Mouse (Mus musculus) hindbrain, embryonic 12.5 days (tissue): ENCODE results near the gene Lmntd1. TPM values are rescaled to one million over a fixed set of nuclear protein-coding genes. Genes with fewer than 3 reads are reported as not detected.

Experiments
- ATAC-seq: fragments of 200-750 bp; cut with Nextera tagmentation; 2 replicates; pipeline ENCODE4 v1.8.0; 2017; ENCODE audit warnings: moderate TSS enrichment; ENCODE audit not compliant: low FRiP score
- H3K27ac ChIP-seq: fragments of 300-500 bp; sonication (generic); 2 replicates; pipeline ENCODE4 v1.5.1; 2016; ENCODE audit warnings: mild to moderate bottlenecking
- H3K27me3 ChIP-seq: fragments of 300-500 bp; sonication (generic); 2 replicates; pipeline ENCODE4 v1.6.1; 2016; ENCODE audit warnings: mild to moderate bottlenecking
- H3K36me3 ChIP-seq: fragments of 300-500 bp; sonication (generic); 2 replicates; pipeline ENCODE4 v1.6.1; 2016; ENCODE audit warnings: mild to moderate bottlenecking
- H3K4me1 ChIP-seq: fragments of 300-500 bp; sonication (generic); 2 replicates; pipeline ENCODE4 v1.6.1; 2016
- H3K4me2 ChIP-seq: fragments of 300-500 bp; sonication (generic); replicated peaks from 2 replicates; pipeline ENCODE4 v1.6.1; 2016; ENCODE audit warnings: mild to moderate bottlenecking
- H3K4me3 ChIP-seq: fragments of 300-500 bp; sonication (generic); 2 replicates; pipeline ENCODE4 v1.5.1; 2016; ENCODE audit warnings: mild to moderate bottlenecking
- H3K9ac ChIP-seq: fragments of 300-500 bp; sonication (generic); 2 replicates; pipeline ENCODE4 v1.6.1; 2016; ENCODE audit warnings: mild to moderate bottlenecking, moderate library complexity
- H3K9me3 ChIP-seq: fragments of 300-500 bp; sonication (generic); replicated peaks from 2 replicates; pipeline ENCODE4 v1.6.1; 2016; ENCODE audit warnings: mild to moderate bottlenecking
- WGBS: fragments of 180-500 bp; shearing (Covaris S2); methylation state at CpG from one replicate; pipeline ENCODE4 v1.1.7; 2016; 5-methylcytosine and 5-hydroxymethylcytosine counted together
- polyA plus RNA-seq: library from polyadenylated mRNA; unstranded; fragments of >200 nt; fragmentation: Nextera tagmentation; extraction: Ambion mirVana; gene quantifications from 2 replicates; pipeline ENCODE4 v1.2.1, GENCODE M21; 2016

The Lmntd1 gene
- polyA plus RNA-seq: 0.39 and 0.58 TPM in 2 replicates

GRCm38 (mm10) chr6:145614219-145614618, at the start of gene Lmntd1:
Gene Lmntd1 (minus strand): TSS chr6:145614319.
- ATAC-seq: no peak
- H3K4me3 ChIP-seq: no peak within 1 kb of the TSS
- WGBS: 89% methylated on average over 7 of the region's 7 CpGs

GRCm38 (mm10) chr6:145660943-145661342, 46.8 kb upstream of the Lmntd1 start:
- WGBS: 66% methylated on average over 11 of the region's 11 CpGs
- Histone ChIP-seq H3K27me3 (no peaks in the 10 kb centered on the region), H3K9me3 (0 out of 2 replicates have a peak, but pooled peaks cover 1% of the 10 kb centered on the region), H3K9ac (no peak overlapping the region), H3K27ac (no peak overlapping the region), H3K4me1 (peaks cover 10% of the 10 kb centered on the region), H3K36me3 (no peaks in the 10 kb centered on the region), H3K4me3 (no peak overlapping the region), H3K4me2 (no peak overlapping the region)
- ATAC-seq: no peak

More at GRCm38 (mm10) chr6:145614219-145614618, at the start of gene Lmntd1:
- H3K27ac ChIP-seq: no peak within 1 kb of the TSS
- H3K36me3 ChIP-seq: no peaks in the 10 kb centered on the region
- H3K27me3 ChIP-seq: no peaks in the 10 kb centered on the region
- no peak within 1 kb of the TSS for H3K9ac ChIP-seq
- H3K9me3 ChIP-seq: no peaks in the 10 kb centered on the region
- no peak within 1 kb of the TSS for H3K4me2 ChIP-seq
- no peaks in the 10 kb centered on the region for H3K4me1 ChIP-seq

- no peak for ATAC-seq
- Histone ChIP-seq H3K4me1 (peaks cover 10% of the 10 kb centered on the region), H3K36me3 (no peaks in the 10 kb centered on the region), H3K4me2 (no peak overlapping the region), H3K27me3 (no peaks in the 10 kb centered on the region), H3K4me3 (no peak overlapping the region), H3K27ac (no peak overlapping the region), H3K9me3 (0 out of 2 replicates have a peak, but pooled peaks cover 4% of the 10 kb centered on the region), H3K9ac (no peak overlapping the region)
- 79% methylated on average over 6 of the region's 6 CpGs for WGBS
Measured at GRCm38 (mm10) chr6:145659116-145659515, 45.0 kb upstream of the Lmntd1 start.

- 0 out of 2 replicates have a peak, but pooled peaks cover 4% of the 10 kb centered on the region for H3K9me3 ChIP-seq
Measured at GRCm38 (mm10) chr6:145656740-145657591, 42.8 kb upstream of the Lmntd1 start.

GRCm38 (mm10) chr6:145655678-145656077, 41.6 kb upstream of the Lmntd1 start:
- no peak for ATAC-seq
- Histone ChIP-seq H3K4me1 (peaks cover 3% of the 10 kb centered on the region; the same call in 1 of the 2 replicates), H3K4me3 (no peak overlapping the region), H3K27ac (no peak overlapping the region), H3K36me3 (no peaks in the 10 kb centered on the region), H3K4me2 (no peak overlapping the region), H3K27me3 (no peaks in the 10 kb centered on the region), H3K9me3 (0 out of 2 replicates have a peak, but pooled peaks cover 4% of the 10 kb centered on the region), H3K9ac (no peak overlapping the region)
- WGBS: 82% methylated on average over 1 of the region's 1 CpGs

More at GRCm38 (mm10) chr6:145656740-145657591, 42.8 kb upstream of the Lmntd1 start:
- Histone ChIP-seq H3K9ac (no peak overlapping the region), H3K4me3 (no peak overlapping the region), H3K27ac (no peak overlapping the region), H3K4me1 (peaks cover 7% of the 10 kb centered on the region), H3K27me3 (no peaks in the 10 kb centered on the region), H3K4me2 (no peak overlapping the region), H3K36me3 (no peaks in the 10 kb centered on the region)
- WGBS: 76% methylated on average over 15 of the region's 15 CpGs
- ATAC-seq: no peak

GRCm38 (mm10) chr6:145654062-145654836, 40.1 kb upstream of the Lmntd1 start:
- Histone ChIP-seq H3K9ac (no peak overlapping the region), H3K36me3 (no peaks in the 10 kb centered on the region), H3K4me1 (peaks cover 3% of the 10 kb centered on the region; the same call in 1 of the 2 replicates), H3K27me3 (no peaks in the 10 kb centered on the region), H3K4me2 (no peak overlapping the region), H3K9me3 (0 out of 2 replicates have a peak, but pooled peaks cover 4% of the 10 kb centered on the region), H3K4me3 (no peak overlapping the region), H3K27ac (no peak overlapping the region)
- no peak; the same call in 1 of the 2 replicates for ATAC-seq
- WGBS: 73% methylated on average over 8 of the region's 8 CpGs

GRCm38 (mm10) chr6:145653626-145654025, 39.5 kb upstream of the Lmntd1 start:
- Histone ChIP-seq H3K9me3 (0 out of 2 replicates have a peak, but pooled peaks cover 4% of the 10 kb centered on the region), H3K27ac (no peak overlapping the region), H3K27me3 (no peaks in the 10 kb centered on the region), H3K4me3 (no peak overlapping the region), H3K9ac (no peak overlapping the region), H3K4me1 (peaks cover 3% of the 10 kb centered on the region; the same call in 1 of the 2 replicates), H3K4me2 (no peak overlapping the region), H3K36me3 (no peaks in the 10 kb centered on the region)
- ATAC-seq: no peak
- 79% methylated on average over 5 of the region's 5 CpGs for whole genome bisulfite sequencing

- Histone ChIP-seq H3K27ac (no peak overlapping the region), H3K9me3 (0 out of 2 replicates have a peak, but pooled peaks cover 4% of the 10 kb centered on the region), H3K4me1 (peaks cover 3% of the 10 kb centered on the region; the same call in 1 of the 2 replicates), H3K27me3 (no peaks in the 10 kb centered on the region), H3K4me2 (no peak overlapping the region), H3K9ac (no peak overlapping the region), H3K4me3 (no peak overlapping the region), H3K36me3 (no peaks in the 10 kb centered on the region)
- WGBS: 89% methylated on average over 5 of the region's 5 CpGs
- ATAC-seq: no peak
Measured at GRCm38 (mm10) chr6:145652986-145653385, 38.9 kb upstream of the Lmntd1 start.

- Histone ChIP-seq H3K36me3 (no peaks in the 10 kb centered on the region), H3K9me3 (0 out of 2 replicates have a peak, but pooled peaks cover 4% of the 10 kb centered on the region), H3K4me3 (no peak overlapping the region), H3K4me1 (peaks cover 3% of the 10 kb centered on the region; the same call in 1 of the 2 replicates), H3K27ac (no peak overlapping the region), H3K9ac (no peak overlapping the region), H3K4me2 (no peak overlapping the region), H3K27me3 (no peaks in the 10 kb centered on the region)
- no peak for ATAC-seq
- WGBS: 81% methylated on average over 2 of the region's 2 CpGs
Measured at GRCm38 (mm10) chr6:145651976-145652375, 37.9 kb upstream of the Lmntd1 start.

GRCm38 (mm10) chr6:145640971-145641506, 26.9 kb upstream of the Lmntd1 start:
- Histone ChIP-seq H3K4me2 (no peak overlapping the region), H3K4me1 (no peaks in the 10 kb centered on the region), H3K9me3 (peaks cover 10% of the 10 kb centered on the region; the same call in 1 of the 2 replicates), H3K27me3 (no peaks in the 10 kb centered on the region), H3K4me3 (no peak overlapping the region), H3K9ac (no peak overlapping the region), H3K36me3 (no peaks in the 10 kb centered on the region), H3K27ac (no peak overlapping the region)
- WGBS: 87% methylated on average over 4 of the region's 4 CpGs
- ATAC-seq: no peak

- Histone ChIP-seq H3K27me3 (no peaks in the 10 kb centered on the region; the same call in 1 of the 2 replicates), H3K9me3 (peaks cover 10% of the 10 kb centered on the region; the same call in 1 of the 2 replicates), H3K36me3 (no peaks in the 10 kb centered on the region), H3K27ac (no peak overlapping the region), H3K4me2 (no peak overlapping the region), H3K9ac (no peak overlapping the region), H3K4me1 (no peaks in the 10 kb centered on the region), H3K4me3 (no peak overlapping the region)
- 81% methylated on average over 6 of the region's 6 CpGs for WGBS
- no peak for ATAC-seq
Measured at GRCm38 (mm10) chr6:145638248-145638647, 24.1 kb upstream of the Lmntd1 start.
